Mouse (Mus musculus) forelimb bud, embryonic 11.5 days (tissue): Measurements from ENCODE around the gene Zfp609.
"Not testable (repeated sequence)": the region's sequence is repeated elsewhere in the genome, so short reads cannot be mapped to it uniquely, and the experiment has no call there.

ENCODE experiments used
- DNase-seq: peaks from one replicate; pipeline ENCODE4 v3.0.0-alpha.2; 2012; ENCODE audit warnings: low read depth, low spot score

The Zfp609 gene

GRCm38 (mm10) chr9:65818402-65818801 is 9.0 kb downstream of the Zfp609 start:
- DNase-seq = no peak

DNA sequence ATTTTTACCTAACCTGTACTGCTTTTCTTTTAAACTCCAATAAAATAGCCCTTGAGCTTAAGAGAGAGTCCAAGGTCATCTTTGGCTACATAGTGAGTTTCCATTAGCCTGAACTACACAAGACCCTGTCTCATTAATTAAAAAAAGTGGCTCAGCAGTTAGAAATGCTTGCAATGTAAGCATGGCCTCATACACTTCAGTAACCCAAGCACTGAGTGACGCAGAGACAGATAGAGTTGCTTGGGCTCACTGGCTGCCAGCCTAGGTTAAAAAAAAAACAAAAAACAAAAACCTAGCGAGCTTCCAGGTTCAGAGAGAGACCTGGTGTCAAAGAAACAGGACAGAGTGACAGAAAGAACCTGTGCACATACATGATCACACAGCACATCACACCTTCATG is 14.5 kb downstream of the Zfp609 start:
- no peak for DNase-seq

- DNase-seq = no peak
Measured at GRCm38 (mm10) chr9:65811784-65812183, 15.6 kb downstream of the Zfp609 start.

- no peak for DNase-seq
Measured at GRCm38 (mm10) chr9:65807818-65808217, 19.5 kb downstream of the Zfp609 start.

DNA sequence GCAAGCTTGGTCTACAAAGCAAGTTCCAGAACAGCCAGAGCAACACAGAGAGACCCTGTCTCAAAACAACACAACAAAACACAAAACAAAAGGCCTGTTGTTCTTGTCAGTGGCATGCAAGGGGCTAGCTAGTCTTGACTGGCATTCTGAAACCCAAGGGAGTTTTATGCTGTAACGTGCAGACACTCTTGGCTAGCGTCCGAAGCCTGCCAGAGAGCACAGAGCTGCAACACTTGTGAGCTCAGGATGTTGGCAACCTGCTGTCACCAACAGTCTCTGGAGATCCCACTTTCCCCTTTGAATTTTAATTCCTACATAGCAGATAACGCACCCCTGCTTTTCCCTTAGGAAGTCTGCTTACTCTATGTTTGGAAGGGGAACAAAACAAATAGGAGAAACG is 20.1 kb downstream of the Zfp609 start:
- DNase-seq = no peak

- no peak for DNase-seq
Measured at GRCm38 (mm10) chr9:65799770-65800169, 27.6 kb downstream of the Zfp609 start.

DNA sequence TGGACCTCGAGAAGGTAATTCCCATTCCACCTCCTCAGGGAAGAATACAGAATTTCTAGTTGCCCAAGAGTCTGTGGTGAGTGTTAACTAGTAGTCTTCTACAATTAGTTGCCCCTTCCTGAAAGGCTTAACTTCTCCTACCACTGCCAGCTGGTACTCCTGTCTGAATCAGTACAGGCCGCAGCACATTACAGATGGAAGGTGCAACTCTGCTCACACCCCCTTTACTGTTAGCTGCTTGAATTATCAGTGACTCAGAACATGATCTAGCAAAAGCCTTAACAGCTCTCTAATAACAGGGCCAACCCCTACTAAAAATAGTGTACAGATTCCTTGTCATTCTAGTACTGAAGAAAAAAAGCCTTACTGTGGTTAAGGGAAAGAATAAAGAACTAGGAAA is 31.7 kb downstream of the Zfp609 start:
- DNase-seq = no peak

DNA sequence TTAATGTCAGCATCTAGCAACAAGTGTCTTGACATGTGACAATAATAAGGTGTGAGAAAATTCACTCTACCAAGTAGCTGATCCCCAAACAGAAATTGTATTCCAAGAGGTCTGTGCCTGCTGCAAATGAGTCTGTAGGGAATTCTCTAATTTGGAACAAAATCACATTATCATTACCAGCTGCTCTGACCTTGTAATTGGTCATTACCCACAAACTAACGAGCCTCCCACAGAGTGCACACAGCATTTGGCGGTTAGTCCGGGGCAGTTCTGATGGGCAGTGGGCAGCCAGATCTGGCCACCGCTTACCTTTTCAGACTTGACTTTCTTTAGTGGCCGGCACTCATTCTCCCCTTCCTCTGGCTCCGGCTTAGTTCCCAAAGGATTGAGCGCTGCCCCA is 33.1 kb downstream of the Zfp609 start:
- DNase-seq = peak; percentile 60

DNA sequence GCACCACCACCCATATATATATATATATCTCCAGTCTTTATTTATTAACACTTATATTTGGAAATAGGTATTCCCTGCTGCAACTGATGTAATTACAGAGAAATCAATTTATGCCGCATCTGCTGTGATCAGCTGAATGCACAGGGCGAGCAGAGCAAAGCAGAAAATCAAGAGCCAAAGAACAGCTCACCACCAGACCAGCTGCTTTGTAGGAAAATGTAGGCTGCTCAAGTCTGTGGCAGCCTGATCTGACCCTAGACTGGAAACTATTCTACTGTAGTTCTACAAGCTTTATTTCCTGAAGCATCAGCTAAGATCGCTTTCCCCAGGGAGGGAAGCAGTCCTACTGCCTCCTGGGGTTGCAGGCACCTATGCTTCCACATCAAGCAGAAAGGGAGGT is 33.9 kb downstream of the Zfp609 start:
- DNase-seq = no peak

DNA sequence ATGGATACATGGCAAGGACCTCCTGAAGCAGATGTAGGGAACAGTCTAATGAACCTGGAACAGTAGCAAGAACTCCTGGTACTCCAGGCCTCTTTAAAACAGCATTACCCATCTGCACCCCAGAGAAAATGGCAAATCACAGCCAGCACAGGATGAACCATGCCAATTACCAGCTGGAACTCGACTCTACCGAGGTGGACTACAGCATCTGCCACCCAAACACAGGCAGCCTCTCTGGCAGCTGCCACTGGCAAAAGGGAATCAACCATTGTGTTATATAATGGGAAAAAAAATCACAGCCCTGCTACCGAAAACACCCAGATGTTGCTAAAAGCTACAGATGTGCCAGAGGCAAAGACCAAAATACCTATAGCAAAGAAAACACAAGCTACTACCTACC is 34.3 kb downstream of the Zfp609 start:
- DNase-seq = no peak

DNA sequence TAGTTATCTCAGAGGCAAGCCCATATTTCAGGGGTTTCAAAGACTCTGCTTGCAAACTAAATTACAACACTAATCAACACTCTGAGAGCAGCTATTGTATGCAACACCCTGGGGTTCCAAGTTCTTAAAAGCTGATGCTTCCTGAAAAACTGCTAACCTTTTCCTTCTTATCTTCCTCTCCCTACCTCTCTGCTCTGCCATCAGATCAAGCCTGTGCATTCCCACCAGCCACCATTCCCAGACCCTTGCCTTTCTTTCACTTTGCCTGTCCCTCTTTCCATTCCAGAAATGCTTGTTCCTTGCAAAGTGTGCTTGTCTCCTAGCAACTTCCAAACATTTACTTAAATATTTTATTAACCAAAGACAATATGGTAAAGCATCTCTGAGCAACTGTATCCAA is 35.5 kb downstream of the Zfp609 start:
- no peak for DNase-seq

- DNase-seq = no peak
Measured at GRCm38 (mm10) chr9:65791106-65791505, 36.3 kb downstream of the Zfp609 start.

GRCm38 (mm10) chr9:65789788-65790187 is 37.6 kb downstream of the Zfp609 start:
- no peak for DNase-seq

DNA sequence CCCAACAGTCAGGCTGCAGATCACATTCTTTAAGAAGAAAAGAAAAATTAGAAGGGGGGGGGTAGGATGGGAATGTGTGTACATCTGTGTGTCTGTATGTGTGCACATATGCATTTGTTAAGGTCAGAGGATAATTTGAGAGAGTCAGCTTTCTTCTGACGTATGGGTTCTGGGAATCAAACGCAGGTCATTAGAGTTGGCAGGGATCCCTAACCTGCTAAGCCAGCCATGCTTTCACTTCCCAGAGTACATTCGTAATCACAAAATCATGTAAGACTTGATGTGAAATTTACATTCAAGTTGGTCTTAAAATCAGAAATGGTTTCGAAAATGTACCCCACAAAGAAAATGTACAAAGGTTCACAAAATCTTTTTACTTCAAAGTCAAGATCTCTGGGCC is 38.8 kb downstream of the Zfp609 start:
- DNase-seq = no peak

DNA sequence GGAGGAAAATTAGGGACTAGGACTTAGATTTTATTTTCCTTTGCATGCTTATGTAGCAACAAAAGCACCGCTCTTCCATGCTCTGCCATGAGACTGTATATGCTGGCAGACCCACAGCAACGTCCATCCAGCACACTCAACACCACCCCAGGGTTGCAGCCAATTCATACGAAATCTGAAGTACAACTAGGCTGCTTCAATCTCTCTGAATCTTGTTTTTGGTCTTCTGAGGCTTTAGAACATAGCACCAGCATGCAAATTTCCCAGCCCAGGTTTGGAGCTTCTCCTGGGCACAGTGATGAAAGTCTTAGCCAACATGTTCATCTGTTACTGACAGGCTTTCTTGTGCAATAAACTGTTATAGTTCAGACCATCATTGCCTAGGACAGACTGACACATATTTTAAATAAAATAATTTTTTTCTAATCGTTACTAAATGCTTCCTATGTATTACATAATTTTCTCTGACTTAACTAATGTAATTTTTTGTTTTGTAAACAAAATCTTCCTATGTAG is 39.5 kb downstream of the Zfp609 start:
- no peak for DNase-seq

DNA sequence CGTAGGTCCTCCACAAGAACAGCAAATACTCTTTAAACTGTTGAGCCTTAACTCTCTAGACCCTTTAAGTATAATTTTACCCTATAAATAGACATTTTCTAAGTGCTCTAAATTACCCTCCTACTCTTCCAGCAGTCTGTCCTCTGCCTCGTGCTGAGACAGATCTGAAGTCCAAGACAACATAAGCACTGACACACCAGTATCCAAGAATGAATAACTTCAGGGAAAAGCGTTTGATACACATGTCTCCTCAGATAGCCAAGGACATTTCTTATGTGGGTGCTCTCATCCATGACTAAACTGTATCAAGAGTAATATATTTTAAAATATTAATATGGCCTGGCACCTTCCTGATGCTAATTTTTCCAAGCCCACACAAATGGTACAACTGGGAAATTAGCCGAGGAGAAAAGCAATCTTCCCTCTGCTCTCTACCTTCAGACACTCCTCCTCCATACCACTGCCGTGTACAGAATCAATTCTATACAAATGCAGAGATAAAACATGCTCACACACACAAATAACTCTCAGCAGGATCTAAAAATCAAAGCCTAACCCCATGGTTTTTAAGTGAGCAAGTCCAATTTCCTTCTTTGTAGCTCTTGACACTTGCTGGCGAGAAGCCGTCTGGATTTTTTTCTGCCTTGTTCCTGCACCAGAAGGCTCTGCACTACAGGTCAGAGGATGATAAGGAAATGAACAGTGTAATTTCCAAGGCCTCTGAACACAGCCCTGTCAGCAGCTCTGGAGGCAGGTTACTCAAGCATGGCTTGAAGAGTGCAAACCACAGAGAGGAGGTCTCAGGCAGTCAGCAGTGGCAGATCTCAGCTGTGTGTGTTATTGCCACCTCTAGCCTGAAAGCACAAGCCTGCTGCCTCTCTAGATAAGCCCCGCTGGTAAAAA is 40.2 kb downstream of the Zfp609 start:
- DNase-seq = no peak

- DNase-seq = no peak
Measured at GRCm38 (mm10) chr9:65785772-65786368, 41.5 kb downstream of the Zfp609 start.

DNA sequence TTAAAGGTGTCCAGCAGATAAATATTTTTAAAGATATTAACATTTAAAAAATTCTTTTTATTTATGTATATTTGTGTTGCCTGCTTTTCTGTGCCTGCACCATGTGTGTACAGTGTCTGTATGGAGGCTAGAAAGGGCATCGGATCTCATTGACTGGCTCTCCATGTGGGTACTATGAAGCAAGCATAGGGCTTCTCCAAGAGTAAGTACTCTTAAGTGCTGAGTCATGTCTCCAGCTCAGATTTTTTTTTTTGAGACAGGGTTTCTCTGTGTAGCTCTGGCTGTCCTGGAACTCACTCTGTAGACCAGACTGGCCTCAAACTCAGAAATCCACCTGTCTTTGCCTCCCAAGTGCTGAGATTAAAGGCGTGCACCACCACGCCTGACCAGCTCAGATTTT is 47.7 kb downstream of the Zfp609 start:
- not testable (repeated sequence) for DNase-seq

- no peak for DNase-seq
Measured at GRCm38 (mm10) chr9:65776874-65777432, 50.4 kb downstream of the Zfp609 start.

GRCm38 (mm10) chr9:65776137-65776872 is 51.1 kb downstream of the Zfp609 start:
- DNase-seq = no peak

DNA sequence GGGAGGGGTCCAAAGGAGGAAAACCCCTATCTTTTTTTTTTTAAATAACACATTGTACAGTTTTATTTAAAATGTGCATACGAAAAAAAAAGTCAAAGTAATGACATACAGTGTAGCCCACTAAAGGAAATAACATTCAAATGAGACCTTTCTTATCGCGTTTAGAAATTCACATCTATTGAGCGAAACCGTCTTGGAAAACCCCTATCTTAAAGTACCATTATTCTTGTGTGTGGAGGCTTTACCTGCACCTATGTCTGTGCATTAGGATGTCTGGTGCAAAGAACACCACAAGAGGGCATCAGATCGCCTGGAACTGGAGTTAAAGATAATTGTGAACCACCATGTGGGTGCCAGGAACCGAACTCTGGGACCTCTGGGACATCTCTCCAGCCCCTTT is 53.6 kb downstream of the Zfp609 start:
- no peak for DNase-seq
